Mouse (Mus musculus) megakaryocyte progenitor cell, adult 5-6 weeks (primary cell): ENCODE measurements around the gene Slc29a3. TPM values are rescaled to one million over a fixed set of nuclear protein-coding genes. Genes with fewer than 3 reads are reported as not detected.
A peak's percentile ranks its signal among the peaks of the same experiment; 100 is the strongest.
"Not testable (repeated sequence)": the region's sequence is repeated elsewhere in the genome, so short reads cannot be mapped to it uniquely, and the experiment has no call there.

Source experiments
- ATAC-seq: replicated peaks from 2 replicates; pipeline ENCODE4 v1.8.0; 2016; ENCODE audit warnings: mild to moderate bottlenecking, moderate TSS enrichment, inconsistent platforms; ENCODE audit not compliant: poor library complexity
- total RNA-seq, 2 experiments: library from RNA; stranded (forward) in 1 of 2; stranded (reverse) in 1 of 2; fragments of 157-497, 149-512 nt in 1 of 2; fragments of 200-1000 nt in 1 of 2; gene quantifications; 2 replicates each; pipeline versions ENCODE4 v1.2.3 to v1.2.4; 2015 to 2017

Slc29a3 gene
- total RNA-seq, 2 experiments from 2014 or later: 12.2 to 34.4 TPM

DNA sequence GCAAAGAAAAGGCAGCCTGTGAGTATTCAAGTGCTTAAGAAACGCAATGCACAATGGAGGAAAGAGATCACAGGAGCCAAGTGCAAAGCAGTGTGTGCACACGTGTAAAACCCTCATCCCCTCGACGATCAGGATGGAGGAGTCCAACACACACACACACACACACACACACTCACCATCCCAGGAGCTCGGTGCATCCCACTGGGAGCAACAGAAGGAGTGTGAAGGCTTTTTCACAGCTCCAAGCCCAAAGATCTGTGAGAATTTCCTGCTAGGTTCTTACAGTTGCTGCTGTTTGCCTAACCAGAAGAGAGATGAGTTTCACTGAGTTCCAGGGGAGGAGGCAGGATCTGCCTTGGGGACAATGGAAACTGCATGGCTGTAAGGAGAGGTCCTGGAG, 20.9 kb downstream of the Slc29a3 start:
- ATAC-seq: no peak

DNA sequence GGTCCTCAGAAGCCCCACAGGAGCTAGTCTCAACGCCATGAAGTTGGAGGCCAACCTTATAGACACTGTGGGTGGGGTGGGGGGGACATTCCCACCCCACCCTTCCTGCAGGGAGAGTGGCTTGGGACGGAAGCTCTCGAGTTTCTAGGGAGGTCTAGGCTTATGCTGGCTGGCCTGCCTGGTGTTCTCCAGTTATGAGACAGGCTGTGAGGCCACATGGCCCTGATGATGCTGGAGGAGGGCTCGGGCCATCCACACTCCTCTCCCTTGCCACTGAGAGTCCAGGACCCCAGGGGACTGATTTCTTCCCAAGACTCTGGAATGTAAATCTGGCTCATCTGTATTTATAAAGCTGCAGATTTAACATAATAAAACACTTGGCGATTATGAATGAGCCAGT, 25.3 kb downstream of the Slc29a3 start:
- ATAC-seq: no peak

DNA sequence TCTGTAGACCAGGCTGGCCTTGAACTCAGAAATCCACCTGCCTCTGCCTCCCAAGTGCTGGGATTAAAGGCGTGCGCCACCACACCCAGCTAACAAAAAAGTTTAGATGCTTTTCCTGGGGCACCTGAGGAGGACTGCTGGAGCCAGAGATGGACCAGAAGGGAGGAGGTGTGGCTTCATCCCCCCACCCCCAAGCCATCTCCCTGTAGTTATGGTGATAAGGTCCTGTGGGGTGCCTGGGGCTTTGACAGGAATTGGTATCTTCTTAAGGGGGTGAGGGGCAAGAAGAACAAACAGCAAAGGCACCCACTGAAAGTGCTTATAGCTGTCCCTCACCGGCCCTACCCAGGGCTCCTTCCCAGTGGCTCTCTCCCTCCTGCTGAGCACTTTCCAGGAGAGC, 25.7 kb downstream of the Slc29a3 start:
- no peak for ATAC-seq

GRCm38 (mm10) chr10:60724496-60724895, 28.1 kb downstream of the Slc29a3 start:
- no peak for ATAC-seq

- ATAC-seq: peak; percentile 52; the same call in 1 of the 2 replicates
These were observed 29.2 kb downstream of the Slc29a3 start for GRCm38 (mm10) chr10:60723345-60723744.

DNA sequence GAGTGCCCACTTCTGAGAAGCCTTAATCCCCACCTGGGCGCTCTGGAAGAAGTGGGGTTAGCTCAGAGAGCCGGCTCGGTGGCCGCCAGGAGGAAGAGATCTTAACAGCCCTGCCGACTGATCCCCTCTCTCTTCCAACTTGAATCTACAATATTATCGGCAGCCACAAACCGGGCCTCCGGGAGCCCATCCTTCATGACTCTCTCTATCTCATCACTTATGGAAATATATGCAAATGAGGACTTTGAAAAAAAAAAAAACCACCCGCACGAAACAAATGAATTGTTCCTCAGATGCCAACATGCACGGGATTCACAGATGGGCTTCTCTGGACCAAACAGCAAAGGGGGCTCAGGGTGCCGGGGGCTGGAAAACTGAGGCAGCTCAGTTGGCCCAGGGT, 31.0 kb downstream of the Slc29a3 start:
- ATAC-seq: no peak

DNA sequence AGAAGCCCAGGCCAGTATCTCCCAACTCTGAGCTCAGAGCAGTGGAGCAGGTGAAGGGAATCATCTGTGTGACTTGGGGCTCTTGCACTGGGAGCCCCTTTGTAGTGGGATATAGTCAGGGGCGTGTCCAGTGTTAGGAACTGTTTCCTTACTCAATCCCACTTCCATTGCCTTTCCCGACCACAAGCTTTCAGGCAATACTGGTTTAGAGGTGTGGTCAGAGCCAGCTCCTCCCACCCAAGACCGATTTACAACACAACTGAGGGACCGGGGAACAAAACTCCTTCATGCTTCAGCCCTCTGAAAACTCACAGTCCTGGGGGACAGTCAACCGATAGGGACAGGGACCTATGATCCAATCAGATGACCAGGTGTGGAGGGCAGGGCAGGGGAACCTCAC, 32.1 kb downstream of the Slc29a3 start:
- no peak for ATAC-seq

- no peak for ATAC-seq
These were observed 34.1 kb downstream of the Slc29a3 start for GRCm38 (mm10) chr10:60718491-60718890.

- ATAC-seq: no peak
These were observed 36.1 kb downstream of the Slc29a3 start for GRCm38 (mm10) chr10:60716449-60716848.

DNA sequence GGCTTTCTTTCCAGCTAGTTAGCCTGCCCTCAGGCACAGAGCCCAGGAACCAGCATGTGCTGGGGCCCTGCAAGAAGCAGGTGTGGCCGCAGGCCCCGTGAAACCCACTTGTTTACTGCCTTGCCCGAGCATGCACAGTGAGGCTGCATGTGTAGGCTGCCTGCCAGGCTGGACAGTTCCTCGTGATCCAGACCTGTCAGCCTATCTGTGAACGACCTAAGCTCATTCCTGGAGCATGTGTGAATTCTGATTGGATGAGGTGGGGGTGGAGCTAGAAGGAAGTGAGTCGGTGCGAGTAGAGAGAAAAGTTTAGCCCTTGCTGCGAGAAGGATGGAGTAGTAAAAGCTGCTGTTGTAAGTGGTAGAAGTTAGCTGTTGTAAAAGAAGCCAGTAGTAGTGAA, 40.3 kb downstream of the Slc29a3 start:
- ATAC-seq: not testable (repeated sequence)

DNA sequence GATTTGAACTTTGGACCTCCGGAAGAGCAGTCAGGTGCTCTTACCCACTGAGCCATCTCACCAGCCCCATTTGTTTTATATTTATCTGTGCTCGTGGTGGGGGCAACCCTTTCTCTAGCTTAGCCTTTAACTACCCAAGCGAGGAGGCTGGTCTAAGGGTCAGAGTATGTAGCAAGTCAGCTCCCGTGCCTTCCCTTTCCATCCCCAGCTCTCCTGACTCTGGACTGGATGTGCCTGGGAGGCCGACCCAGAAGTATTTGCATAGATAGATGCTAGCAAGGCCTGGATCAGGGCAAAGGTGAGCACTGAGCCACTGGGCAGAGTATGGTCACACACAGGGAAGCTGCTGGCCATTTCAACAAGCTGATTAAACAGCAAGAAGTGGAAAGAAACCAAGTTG, 43.8 kb downstream of the Slc29a3 start:
- ATAC-seq: no peak

GRCm38 (mm10) chr10:60706268-60706667, 46.3 kb downstream of the Slc29a3 start:
- peak; percentile 92 for ATAC-seq

DNA sequence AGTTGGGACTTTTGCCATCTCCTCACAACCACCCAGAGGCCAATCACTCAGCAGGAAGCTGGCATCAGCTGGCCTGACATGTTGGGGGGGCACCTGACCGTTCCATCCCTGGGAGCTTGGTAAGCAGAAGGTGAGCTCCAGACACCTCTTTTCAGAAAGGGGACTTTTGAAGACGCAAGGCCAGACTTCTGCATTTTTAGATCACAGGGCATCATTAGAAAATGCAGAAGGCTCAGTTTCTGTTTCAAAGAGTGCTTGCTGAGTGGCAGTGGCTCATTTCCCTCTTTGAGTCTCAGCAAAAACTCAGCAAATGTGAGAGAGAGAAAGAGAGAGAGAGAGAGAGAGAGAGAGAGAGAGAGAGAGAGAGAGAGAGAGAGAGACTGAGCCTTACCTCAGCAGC, 47.5 kb downstream of the Slc29a3 start:
- ATAC-seq: peak; percentile 37

DNA sequence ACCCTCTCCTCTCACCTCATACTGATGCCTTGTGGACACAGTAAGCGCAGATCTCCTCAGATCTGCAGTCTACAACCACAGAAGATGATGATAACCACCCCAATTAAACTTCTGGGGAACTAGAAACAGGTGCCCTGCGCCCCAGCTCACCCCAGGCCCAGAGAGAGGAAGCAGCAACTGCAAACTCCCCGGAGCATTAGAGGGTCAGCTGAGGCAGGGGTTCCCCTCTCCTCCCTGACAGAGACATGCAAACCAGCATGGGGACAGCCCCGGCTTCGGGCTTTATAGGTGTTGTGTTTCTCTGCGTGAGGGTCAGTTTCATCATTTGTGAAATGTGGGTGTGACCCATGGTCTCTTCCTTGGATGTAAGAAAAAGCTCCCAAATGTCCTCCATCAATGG, 54.8 kb downstream of the Slc29a3 start:
- no peak for ATAC-seq

- peak; percentile 98 for ATAC-seq
These were observed 55.6 kb downstream of the Slc29a3 start for GRCm38 (mm10) chr10:60696975-60697374.

DNA sequence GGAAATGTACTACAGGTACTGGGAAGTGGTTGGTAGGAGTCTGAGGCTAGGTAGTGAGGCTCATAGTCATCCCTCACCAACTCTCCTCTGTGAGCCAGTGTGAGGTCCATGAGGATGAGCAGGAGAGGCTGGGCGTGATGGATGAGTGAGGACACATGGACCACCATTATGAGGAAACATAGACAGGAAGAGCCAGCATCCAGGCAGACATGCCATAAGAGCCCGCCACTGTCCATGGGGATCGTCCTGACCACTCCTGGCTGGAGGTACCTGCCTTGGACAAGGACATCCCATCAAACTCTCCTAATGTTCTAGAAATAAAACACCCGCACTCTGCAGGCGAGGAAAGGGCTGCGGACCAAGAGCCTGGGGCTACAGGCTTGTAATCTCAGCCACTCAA, 56.2 kb downstream of the Slc29a3 start, which contains the start of gene Cdh23:
Gene Cdh23 (minus strand): TSS at position 101 of the 400 bp plus-strand sequence.
- no peak for ATAC-seq

GRCm38 (mm10) chr10:60691671-60692390, 60.8 kb downstream of the Slc29a3 start:
- ATAC-seq: peak; percentile 40

DNA sequence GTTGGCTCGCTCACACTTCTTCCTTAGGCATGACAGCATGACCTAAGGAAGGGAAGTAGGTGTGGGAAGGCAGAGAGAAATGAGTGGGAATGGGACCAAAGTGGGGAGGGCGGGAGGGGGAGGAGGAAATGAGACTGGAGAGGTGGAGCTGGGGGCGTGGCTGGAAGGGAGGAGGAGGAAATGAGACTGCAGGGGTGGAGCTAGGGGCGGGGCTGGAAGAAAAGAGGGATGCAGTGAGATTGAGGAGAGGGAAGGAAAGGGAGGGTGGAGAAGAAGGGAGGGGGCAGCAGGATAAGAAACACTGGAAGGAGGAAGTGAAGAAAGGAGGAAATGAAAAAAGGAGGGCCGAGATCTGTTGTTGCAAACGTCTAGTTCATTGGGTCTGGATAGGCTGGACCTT, 61.6 kb downstream of the Slc29a3 start:
- ATAC-seq: peak; percentile 35; the same call in 1 of the 2 replicates

- no peak for ATAC-seq
These were observed 63.2 kb downstream of the Slc29a3 start for GRCm38 (mm10) chr10:60689396-60689795.

DNA sequence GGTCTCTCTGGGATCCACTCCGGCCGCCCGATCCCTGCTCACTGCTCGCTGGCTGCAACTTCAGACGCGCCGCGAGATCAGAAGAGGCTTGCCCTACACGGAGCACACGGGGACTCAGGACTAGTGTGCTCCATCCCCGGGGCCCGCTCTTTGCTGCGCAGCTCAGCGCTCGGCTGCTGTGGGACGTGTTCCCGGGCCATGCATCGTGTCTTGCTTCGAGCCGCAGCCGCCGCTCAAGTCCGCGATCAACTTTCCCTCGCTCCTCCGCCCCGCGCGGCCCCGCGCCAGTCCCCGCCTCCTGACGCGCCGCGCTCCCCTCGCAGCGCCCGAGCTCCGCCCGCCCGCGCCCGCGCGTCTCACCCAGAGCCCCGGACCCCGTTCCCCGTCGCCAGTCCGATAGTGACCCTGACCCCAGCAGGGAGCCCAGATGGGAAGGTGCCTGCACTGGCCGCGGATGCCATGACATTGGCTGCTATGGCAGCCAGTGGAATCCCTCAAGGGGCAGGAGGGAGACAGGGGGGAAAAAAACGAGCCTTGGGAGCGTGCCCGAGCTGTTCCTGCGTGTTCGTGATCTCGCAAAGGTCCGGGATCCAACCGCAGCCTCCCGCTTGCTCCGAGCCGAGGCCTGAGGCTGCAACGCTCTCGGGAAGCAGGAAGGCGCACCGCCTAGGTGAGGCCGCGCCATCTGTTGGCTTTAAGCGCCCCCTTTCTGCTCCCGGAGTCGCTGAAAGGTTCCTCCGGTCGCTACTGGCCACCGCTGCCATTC, 65.4 kb downstream of the Slc29a3 start:
- peak; percentile 49; the same call in 1 of the 2 replicates for ATAC-seq

- ATAC-seq: no peak
These were observed 66.0 kb downstream of the Slc29a3 start for GRCm38 (mm10) chr10:60686641-60686975.
